Mouse (Mus musculus) heart, adult 2 months (tissue): ENCODE measurements around the gene Ano2.

Source experiments
- CTCF ChIP-seq: fragments of 200-600 bp; IDR thresholded peaks from 2 replicates; pipeline ENCODE4 v1.8.1; 2022; ENCODE audit warnings: antibody characterized with exemption, mild to moderate bottlenecking, moderate library complexity
- EP300 ChIP-seq: fragments of 200-500 bp; IDR thresholded peaks from 2 replicates; pipeline ENCODE4 v1.6.1; 2011; ENCODE audit warnings: low read depth, low read length, control low read depth; ENCODE audit not compliant: insufficient read depth
- POLR2A ChIP-seq: fragments of 200-500 bp; IDR thresholded peaks from 2 replicates; pipeline ENCODE4 v1.6.1; 2011; ENCODE audit warnings: mild to moderate bottlenecking, low read depth, low read length, control low read depth; ENCODE audit not compliant: insufficient read depth

GRCm38 (mm10) chr6:125656921-125657320 lies 33.3 kb upstream of the Ano2 start:
- TF ChIP-seq CTCF: no peak
- no peak for TF ChIP-seq POLR2A
- TF ChIP-seq EP300: no peak
